Mouse (Mus musculus) left cerebral cortex, postnatal 4 days (tissue): ENCODE measurements around the gene Ybx2. TPM values are rescaled to one million over a fixed set of nuclear protein-coding genes. Genes with fewer than 3 reads are reported as not detected.

Experiments used
- DNase-seq: peaks from one replicate; pipeline ENCODE4 v3.0.0-alpha.2; 2022
- intact Hi-C: fragments of 180-260 bp; cut with DNase I; formaldehyde crosslinking; loops from one replicate; pipeline ENCODE4 v1.15.1; 2025
- total RNA-seq, 2 experiments: library from RNA; stranded (reverse); gene quantifications; 2 replicates each; pipeline ENCODE4 v1.2.3; 2021

The Ybx2 gene
- total RNA-seq, 2 experiments from 2014 or later, result 16.1 to 23.5 TPM

- no peak for DNase-seq
- intact Hi-C loops, result loop anchor here (5.0 to 10.0 kb wide), 2 partner anchors 53 to 280 kb away; partner anchors contain the start of genes Ctdnep1, Elp5 and Slc16a11
These were observed 3.3 kb upstream of the Ybx2 start for GRCm38 (mm10) chr11:69932254-69932653.

DNA sequence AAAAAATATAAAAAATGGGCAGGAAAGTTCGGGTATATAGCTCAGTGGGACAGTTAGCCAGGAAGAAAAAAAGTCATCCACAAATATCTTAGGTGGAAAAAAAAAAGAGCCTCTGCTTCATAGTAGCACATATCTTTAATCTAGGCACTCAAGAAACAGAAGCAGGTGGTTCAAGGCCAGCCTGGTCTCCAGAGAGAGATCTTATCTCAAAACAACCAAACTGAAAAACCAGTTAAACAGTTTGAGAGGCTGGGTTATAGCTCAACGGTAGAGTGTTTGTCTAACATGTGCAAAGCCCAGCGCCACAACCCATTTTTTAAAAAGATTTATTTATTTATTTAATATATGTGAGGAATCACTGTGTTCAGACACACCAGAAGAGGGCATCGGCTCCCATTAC lies 2.5 kb upstream of the Ybx2 start:
- DNase-seq, result no peak
- intact Hi-C loops, result loop anchor here (5.0 to 10.0 kb wide), 2 partner anchors 52 to 279 kb away; partner anchors contain the start of genes Ctdnep1, Elp5 and Slc16a11

- peak; percentile 97 for DNase-seq
- intact Hi-C loops, result loop anchor here (5.0 to 10.0 kb wide), 2 partner anchors 51 to 278 kb away; partner anchors contain the start of genes Ctdnep1, Elp5 and Slc16a11
These were observed 1.4 kb upstream of the Ybx2 start for GRCm38 (mm10) chr11:69934169-69934568.

DNA sequence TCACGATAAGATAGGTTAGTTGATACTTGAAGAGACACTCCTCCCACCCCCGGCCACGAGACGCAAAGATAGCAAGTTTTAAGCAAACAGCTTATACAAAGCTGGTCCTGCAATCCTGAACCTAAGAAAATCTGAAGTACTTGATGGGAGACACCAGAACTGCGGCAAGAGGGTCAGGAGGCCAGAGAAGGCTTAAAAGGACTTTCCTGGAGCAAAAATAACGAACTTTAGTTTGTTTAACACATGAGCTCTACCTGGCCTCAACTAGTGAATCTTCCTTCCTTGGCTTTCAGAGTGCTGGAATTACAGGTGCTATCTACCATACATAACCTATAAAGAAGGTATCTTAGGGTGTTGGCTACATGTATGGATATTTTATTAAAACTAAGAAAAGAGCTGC lies 915 bp upstream of the Ybx2 start:
- no peak for DNase-seq
- intact Hi-C loops, result loop anchor here (5.0 to 10.0 kb wide), 2 partner anchors 50 to 278 kb away; partner anchors contain the start of genes Ctdnep1, Elp5 and Slc16a11

DNA sequence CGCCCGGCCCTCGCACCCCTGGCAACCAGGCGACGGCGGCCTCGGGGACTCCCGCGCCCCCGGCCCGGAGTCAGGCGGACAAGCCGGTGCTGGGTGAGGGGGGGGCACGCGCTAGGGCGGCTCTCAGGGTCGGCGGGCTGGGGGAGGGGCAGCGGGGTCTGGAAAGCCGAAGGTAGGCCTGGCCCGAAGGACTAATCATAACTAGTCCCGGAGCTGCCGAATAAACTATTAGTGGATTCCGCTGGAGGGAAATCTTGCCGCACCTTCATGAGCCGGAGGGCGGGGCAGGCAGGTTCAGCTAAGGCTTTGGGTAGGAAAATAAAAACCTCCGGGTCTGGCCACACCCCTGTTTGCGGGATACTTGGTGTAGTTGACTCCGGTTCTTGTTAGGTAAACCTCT lies 560 bp downstream of the Ybx2 start:
- intact Hi-C loops, result loop anchor here (10.0 kb wide), 1 partner anchor 49 kb away; the partner anchor contains the start of genes Ctdnep1 and Elp5

GRCm38 (mm10) chr11:69936714-69937347 lies 1.2 kb downstream of the Ybx2 start:
- intact Hi-C loops, result loop anchor here (10.0 kb wide), 1 partner anchor 48 kb away; the partner anchor contains the start of genes Ctdnep1 and Elp5
- no peak for DNase-seq

More for the DNA sequence above, 560 bp downstream of the Ybx2 start:
- no peak for DNase-seq

DNA sequence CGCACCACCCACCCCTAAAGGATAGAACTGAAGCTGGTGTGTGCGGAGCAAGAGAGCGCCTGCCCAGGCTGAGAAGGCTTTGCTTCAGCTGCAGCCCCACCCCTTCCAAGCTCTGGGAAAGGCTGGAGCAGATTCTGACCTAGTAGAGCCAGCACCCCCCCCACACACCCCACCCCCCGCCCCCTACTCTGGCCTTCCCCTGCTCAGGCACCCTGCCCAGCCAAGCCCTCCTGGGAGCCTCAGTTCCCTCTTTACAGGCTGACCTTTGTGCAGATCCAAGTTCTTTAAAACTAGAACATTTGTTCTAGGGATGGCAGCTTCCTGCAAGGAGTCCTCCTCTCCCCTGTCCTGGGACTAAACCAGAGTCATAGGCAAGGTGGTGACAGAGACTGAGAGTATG lies 1.8 kb downstream of the Ybx2 start:
- intact Hi-C loops, result loop anchor here (10.0 kb wide), 1 partner anchor 47 kb away; the partner anchor contains the start of genes Ctdnep1 and Elp5
- peak; percentile 39 for DNase-seq

GRCm38 (mm10) chr11:69937834-69938233 lies 2.2 kb downstream of the Ybx2 start:
- no peak for DNase-seq
- intact Hi-C loops, result loop anchor here (10.0 kb wide), 1 partner anchor 47 kb away; the partner anchor contains the start of genes Ctdnep1 and Elp5

- intact Hi-C loops, result loop anchor here (10.0 kb wide), 1 partner anchor 46 kb away; the partner anchor contains the start of genes Ctdnep1 and Elp5
- DNase-seq, result no peak
These were observed 2.9 kb downstream of the Ybx2 start for GRCm38 (mm10) chr11:69938401-69938979.

DNA sequence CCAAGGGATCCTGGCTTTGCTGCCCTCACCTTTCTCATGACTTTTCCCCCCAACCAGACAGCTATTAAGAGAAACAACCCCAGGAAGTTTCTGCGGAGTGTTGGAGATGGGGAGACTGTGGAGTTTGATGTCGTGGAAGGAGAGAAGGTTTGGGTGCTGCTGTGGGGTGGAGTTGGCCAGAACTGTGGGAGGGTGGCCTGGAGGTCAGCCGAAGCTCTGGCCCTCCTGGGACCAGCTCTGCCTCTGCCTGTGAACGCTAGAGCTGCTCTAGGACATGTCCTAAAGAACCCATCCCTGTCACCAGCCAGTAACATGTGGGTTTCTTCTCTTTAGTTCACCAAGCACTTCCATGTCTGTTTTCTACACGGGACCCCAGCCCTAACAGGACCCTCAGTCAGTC lies 3.6 kb downstream of the Ybx2 start:
- intact Hi-C loops, result loop anchor here (10.0 kb wide), 1 partner anchor 46 kb away; the partner anchor contains the start of genes Ctdnep1 and Elp5
- DNase-seq, result no peak

GRCm38 (mm10) chr11:69939731-69940130 lies 4.1 kb downstream of the Ybx2 start:
- no peak for DNase-seq
- intact Hi-C loops, result loop anchor here (10.0 kb wide), 1 partner anchor 45 kb away; the partner anchor contains the start of genes Ctdnep1 and Elp5

DNA sequence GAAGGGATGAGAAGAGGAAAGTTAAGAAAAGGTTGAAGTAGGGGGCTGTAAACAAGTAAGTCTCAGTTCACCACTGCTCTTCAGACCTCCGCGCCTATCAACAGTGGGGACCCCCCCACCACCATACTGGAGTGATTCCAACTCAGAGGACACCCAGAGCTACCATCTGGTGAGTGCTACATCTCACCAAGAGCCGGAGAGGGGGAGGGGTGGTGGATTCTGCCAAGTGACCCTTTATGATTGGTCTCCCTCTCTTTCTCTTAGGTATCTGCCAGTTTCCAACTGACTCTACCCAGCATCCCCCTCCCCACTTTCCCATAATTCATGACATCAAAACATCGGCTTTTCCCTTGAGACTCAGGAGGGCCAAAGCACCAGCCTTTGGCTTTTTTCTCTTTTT lies 5.4 kb downstream of the Ybx2 start:
- DNase-seq, result peak; percentile 87
- intact Hi-C loops, result no loop called here

GRCm38 (mm10) chr11:69945216-69945615 lies 9.6 kb downstream of the Ybx2 start:
- intact Hi-C loops, result no loop called here
- no peak for DNase-seq

DNA sequence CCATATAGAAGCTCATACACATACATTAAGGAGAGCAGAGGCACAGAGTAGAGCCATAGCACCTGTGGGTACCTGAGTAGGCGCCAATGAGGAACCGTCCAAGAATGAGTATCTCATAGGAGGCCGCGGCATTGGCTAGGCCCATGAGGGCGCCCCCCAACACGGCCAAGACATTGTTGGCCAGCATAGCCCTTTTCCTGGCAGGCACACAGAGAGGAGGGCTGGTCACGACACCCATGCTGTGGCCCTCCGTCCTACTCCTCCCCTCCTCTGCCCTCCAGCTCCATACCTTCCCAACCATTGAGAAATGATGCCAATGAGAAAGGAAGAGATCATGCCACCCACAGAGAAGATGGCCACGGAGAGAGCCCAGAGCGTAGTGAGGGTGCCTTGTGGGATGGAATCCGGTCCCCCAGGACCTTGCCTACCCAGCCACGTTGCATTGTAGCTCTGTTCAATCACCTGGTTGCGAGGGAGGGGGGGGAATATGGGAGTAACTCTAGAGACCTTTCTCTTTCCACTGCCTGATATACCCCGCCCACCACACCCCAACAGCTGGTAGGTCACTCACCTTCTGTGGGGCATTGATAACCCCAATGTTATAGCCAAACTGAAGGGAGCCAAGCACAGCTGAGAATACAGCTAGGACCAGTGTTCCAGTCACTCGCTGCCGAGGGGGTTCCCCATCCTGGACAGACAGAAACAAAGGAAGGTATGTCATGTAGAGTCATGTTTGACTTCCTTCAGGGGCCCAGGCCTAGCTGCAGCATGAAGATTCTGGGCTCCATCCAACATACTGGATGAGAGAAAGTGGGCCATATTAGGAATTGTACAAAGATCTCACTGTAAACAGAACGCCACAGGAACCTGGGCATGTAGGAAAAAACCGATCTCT lies 10.6 kb downstream of the Ybx2 start:
- no peak for DNase-seq
- intact Hi-C loops, result no loop called here

- peak; percentile 54 for DNase-seq
- intact Hi-C loops, result no loop called here
These were observed 11.9 kb downstream of the Ybx2 start for GRCm38 (mm10) chr11:69947337-69948065.

DNA sequence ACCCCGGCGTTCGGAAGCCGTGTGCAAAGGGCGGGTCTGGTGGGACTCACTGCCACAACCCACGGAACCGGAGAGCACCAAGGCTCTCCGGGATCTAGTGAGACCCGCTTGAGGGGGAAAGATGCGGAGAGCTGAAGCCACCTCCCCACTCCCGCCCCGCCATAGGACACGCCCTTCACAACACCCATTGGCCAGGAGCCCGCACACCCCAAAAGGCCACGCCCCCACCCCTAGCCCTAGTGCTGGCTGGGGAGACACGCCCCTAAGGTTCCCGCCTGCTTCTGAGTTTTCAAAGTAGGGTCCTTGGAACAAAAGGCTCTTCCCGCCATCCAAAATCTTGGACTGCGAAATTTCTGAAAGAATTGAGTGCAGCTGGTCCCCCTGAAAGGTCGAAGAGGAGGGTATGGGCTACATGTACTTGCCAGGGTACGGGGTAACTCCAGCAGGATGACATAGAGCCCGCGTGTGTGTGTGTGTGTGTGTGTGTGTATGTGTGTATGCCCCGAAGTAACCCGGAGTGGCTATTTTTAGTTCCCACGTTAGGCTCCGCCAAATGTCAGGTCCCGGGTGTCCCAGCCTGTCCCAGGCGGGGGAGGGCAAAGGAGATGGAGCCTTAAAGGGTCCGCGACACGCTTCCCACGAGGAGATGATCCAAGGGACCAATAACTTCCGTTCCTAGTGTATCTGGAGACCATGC lies 12.6 kb downstream of the Ybx2 start, which contains the start of gene Slc2a4:
Gene Slc2a4, minus strand, starts transcription at position 123 of the 697 bp plus-strand sequence.
- peak; percentile 97 for DNase-seq
- intact Hi-C loops, result no loop called here

- intact Hi-C loops, result no loop called here
- DNase-seq, result peak; percentile 88
These were observed 13.2 kb downstream of the Ybx2 start for GRCm38 (mm10) chr11:69948763-69949150.

- intact Hi-C loops, result no loop called here
- DNase-seq, result no peak
These were observed 15.3 kb downstream of the Ybx2 start for GRCm38 (mm10) chr11:69950807-69951459.

- intact Hi-C loops, result no loop called here
- no peak for DNase-seq
These were observed 16.7 kb downstream of the Ybx2 start for GRCm38 (mm10) chr11:69952274-69952673.
